Mouse (Mus musculus) lung, postnatal 0 days (tissue): Measurements from ENCODE around the gene Kbtbd7.

ENCODE experiments used
- CTCF ChIP-seq: IDR thresholded peaks from 2 replicates; pipeline ENCODE4 v1.5.1; 2016; ENCODE audit warnings: antibody characterized with exemption, mild to moderate bottlenecking
- EP300 ChIP-seq: IDR thresholded peaks from 2 replicates; pipeline ENCODE4 v1.6.1; 2016; ENCODE audit warnings: antibody characterized with exemption, mild to moderate bottlenecking, control low read depth

- no peak for TF ChIP-seq CTCF
- no peak for TF ChIP-seq EP300
Observed at GRCm38 (mm10) chr14:79407641-79408040, 18.7 kb upstream of the Kbtbd7 start.
